Mouse (Mus musculus) adipose tissue, adult 10 weeks (tissue): Measurements from ENCODE around the gene Slitrk6. TPM values are rescaled to one million over a fixed set of nuclear protein-coding genes. Genes with fewer than 3 reads are reported as not detected.

Experiments
- polyA plus RNA-seq: library from polyadenylated mRNA; stranded (reverse); fragments of 350-450 nt; fragmentation: Illumina TruSeq; extraction: RNeasy Lipid Tissue Mini Kit (QIAGEN cat#74804); gene quantifications from one replicate; pipeline ENCODE4 v1.2.3, GENCODE M21; 2014; ENCODE audit warnings: low read depth, low replicate concordance

Slitrk6 gene
- 0.86 TPM for polyA plus RNA-seq

DNA sequence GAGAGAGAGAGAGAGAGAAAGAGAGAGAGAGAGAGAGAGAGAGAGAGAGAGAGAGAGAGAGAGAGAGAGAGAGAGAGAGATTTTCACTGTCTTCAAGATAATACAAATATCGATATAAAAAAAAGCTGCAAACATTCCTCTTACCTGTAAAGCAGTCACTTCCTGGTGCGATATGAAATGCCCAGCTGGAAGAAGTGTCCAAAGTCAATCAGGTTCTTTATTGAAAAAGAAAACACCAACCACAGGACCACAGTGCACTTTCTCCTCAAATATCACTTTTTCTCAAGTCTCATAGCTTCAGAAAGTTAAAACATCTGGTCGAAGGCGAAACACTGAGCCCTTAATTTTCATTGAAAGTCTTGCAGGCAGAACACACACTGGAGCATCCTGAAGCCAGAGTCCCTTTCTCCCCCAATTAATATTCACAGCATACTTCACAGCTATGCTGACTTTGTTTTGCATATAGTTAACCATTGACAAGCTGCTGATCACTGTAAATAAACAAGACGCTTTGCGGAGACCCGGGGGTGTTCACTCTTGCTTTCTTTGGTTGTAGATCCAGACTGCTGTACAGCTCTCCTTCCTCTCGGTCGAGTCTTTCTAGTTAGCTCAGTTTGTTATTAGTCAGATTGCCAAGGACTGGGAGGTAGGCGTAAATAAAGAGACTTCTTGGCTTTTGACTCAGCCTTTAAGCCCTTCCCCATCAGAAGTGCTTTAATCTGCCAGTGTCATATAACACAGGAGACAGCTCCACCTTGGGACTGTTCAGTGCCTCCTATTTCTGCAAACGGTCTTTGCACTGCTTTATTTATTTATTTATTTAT, at the start of gene Slitrk6:
Gene Slitrk6, minus strand, starts transcription at position 666 of the 824 bp plus-strand sequence.

